Mouse (Mus musculus) brain, embryonic 18.5 days (tissue): ENCODE results near the gene Cinp.

Source experiments
- DNase-seq: peaks from one replicate; pipeline ENCODE4 v3.0.0-alpha.2; 2012; ENCODE audit warnings: low read depth, low spot score

Gene Cinp

DNA sequence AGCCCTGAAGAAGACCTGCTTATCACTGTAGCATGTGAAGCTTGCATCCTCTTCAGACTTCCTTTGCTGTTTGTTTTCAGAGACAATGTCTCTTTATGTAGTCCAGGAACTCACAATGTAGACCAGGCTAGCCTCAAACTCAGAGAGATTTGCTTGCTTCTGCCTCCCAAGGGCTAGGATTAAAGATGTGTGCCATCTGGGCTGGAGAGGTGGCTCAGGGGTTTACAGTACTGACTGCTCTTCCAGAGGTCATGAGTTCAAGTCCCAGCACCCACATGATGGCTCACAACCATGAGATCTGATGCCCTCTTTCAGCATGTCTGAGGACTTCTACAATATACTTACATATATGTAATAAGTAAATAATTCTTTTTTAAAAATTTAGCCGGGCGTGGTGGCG lies 53.8 kb downstream of the Cinp start:
- DNase-seq: no peak

DNA sequence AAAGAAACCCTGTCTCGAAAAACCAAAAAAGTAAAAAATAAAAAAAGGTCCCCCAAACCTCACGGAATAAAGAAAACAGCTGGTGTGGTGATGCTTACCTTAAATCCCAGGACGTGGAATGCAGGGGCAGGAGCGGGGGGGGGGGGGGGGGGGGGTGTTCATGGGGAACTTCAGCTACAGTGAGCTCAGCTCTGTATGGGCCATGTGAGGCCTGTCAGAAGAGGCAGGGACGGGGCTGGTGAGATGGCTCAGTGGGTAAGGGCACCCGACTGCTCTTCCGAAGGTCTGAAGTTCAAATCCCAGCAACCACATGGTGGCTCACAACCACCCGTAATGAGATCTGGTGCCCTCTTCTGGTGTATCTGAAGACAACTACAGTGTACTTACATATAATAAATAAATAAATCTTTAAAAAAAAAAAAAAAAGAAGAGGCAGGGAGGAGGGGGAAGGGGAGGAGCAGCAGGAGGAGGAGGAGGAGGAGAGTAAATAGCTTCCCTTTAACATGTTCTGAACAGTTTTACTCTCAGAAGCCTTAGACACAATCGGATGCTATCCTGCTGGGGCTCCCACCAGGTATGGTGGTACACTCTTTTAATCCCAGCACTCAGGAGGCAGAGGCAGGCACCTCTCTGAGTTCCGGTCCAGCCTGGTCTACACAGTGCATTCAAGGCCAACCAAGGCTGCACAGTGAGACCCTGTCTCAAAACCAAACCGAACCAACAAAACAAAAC lies 58.5 kb downstream of the Cinp start:
- DNase-seq: no peak

DNA sequence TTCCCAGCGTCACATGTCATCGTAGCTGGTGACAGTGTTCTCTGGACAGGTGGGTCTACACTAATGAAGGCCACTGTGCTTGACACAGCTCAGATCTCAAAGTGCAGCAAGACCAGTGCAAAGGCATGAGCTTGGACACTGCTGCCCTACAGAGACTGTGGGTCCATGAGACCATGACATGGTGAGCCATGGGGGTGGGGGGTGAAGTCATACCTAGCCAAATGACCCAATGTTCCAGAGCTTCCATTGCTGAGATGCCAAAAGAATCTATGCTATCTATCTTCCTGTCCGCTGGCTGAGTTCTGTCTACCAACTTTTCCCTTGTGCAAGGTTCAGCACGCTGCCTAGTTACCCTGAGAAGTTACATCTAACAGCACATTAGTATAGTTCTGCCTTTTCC lies 60.0 kb downstream of the Cinp start:
- no peak for DNase-seq
